Mouse (Mus musculus): Measurements from ENCODE around the gene Lama5. TPM values are rescaled to one million over a fixed set of nuclear protein-coding genes. Genes with fewer than 3 reads are reported as not detected.

Gene Lama5
- polyA plus RNA-seq, 2 experiments: 31.2 to 47.3 TPM

DNA sequence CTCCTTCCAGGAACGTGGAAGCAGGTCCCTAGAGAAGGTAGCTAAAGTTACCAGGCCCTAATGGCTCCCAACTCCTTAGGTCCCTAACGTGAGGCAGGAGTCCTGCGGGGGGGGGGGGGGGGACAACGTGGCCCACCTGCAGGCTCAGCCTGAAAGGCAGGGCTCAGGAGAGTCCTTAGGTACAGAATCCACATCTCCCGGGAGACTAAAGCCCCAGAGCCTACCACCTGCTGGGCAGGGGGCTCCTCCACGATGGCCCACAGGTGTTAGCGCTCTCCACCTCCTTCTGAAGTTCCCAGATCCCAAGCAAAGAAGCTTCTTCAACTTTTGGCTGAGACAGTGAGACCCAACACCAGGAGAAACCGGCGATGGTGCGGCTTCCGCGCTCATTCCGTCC is 1.0 kb downstream of the Lama5 start:
- Histone ChIP-seq H3K27ac (replicated peaks; ENCODE audit: low read depth, low read length) (no peak overlapping the region), H3K4me1 (ENCODE audit: control insufficient read depth, insufficient read depth, low read length) (peaks cover 27% of the 10 kb centered on the region), H3K4me3 (replicated peaks; ENCODE audit: low read length) (peak overlapping the region; percentile 65), H3K36me3 (ENCODE audit: control insufficient read depth, insufficient read depth, low read length) (no peaks in the 10 kb centered on the region), H3K27me3 (ENCODE audit: control insufficient read depth, insufficient read depth, low read length) (peaks cover 22% of the 10 kb centered on the region), H3K4me2 (replicated peaks; ENCODE audit: low read depth, low read length, severe bottlenecking) (peak overlapping the region; percentile 99), H3K9ac (ENCODE audit: low read depth, low read length, severe bottlenecking) (0 out of 2 replicates have a peak overlapping the region, but pooled peaks have one; percentile 12), H3K9me3 (ENCODE audit: control insufficient read depth, low read length) (no peaks in the 10 kb centered on the region)
- 0% methylated on average over 11 of the region's 13 CpGs for WGBS
- TF ChIP-seq POLR2A (IDR thresholded peaks at IDR 0.05; ENCODE audit: borderline replicate concordance, extremely low read depth, insufficient read depth, insufficient read length): no peak
- DNase-seq (ENCODE audit: low spot score): no peak
- no peak for ATAC-seq (ENCODE audit: low FRiP score, low read depth)

DNA sequence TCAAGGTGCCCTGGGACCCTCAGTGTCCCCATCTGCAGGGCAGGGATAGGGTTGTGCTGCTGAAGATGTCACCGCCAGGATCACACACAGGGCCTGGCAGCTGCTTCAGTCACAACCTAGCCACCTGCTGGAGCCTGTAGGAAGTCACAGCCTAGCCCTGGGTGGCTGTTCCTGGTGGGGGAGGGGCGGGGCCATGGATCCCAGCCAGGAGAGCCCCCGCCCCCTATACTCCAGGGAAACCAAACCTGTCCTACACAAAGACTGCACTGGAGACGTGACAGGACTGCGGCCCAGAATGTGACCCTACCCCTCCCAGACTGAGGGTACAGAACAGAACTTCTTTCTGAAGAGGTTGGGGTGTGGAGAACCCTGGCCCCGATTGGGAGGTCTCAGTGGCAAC is 3.4 kb downstream of the Lama5 start:
- DNase-seq (ENCODE audit: low spot score) (peak; percentile 45), ATAC-seq (ENCODE audit: low FRiP score, low read depth) (peak; percentile 8; the same call in 1 of the 2 replicates)
- H3K9me3 ChIP-seq (ENCODE audit: control insufficient read depth, low read length): no peaks in the 10 kb centered on the region
- H3K4me3 ChIP-seq (replicated peaks; ENCODE audit: low read length): no peak overlapping the region
- no peak for TF ChIP-seq POLR2A (IDR thresholded peaks at IDR 0.05; ENCODE audit: borderline replicate concordance, extremely low read depth, insufficient read depth, insufficient read length)
- no peaks in the 10 kb centered on the region for H3K36me3 ChIP-seq (ENCODE audit: control insufficient read depth, insufficient read depth, low read length)
- H3K27ac ChIP-seq (replicated peaks; ENCODE audit: low read depth, low read length): no peak overlapping the region
- peaks cover 15% of the 10 kb centered on the region for H3K4me1 ChIP-seq (ENCODE audit: control insufficient read depth, insufficient read depth, low read length)
- peaks cover 22% of the 10 kb centered on the region for H3K27me3 ChIP-seq (ENCODE audit: control insufficient read depth, insufficient read depth, low read length)
- H3K9ac ChIP-seq (ENCODE audit: low read depth, low read length, severe bottlenecking): no peak overlapping the region
- 14% methylated on average over 6 of the region's 6 CpGs for WGBS
- H3K4me2 ChIP-seq (replicated peaks; ENCODE audit: low read depth, low read length, severe bottlenecking): no peak overlapping the region

DNA sequence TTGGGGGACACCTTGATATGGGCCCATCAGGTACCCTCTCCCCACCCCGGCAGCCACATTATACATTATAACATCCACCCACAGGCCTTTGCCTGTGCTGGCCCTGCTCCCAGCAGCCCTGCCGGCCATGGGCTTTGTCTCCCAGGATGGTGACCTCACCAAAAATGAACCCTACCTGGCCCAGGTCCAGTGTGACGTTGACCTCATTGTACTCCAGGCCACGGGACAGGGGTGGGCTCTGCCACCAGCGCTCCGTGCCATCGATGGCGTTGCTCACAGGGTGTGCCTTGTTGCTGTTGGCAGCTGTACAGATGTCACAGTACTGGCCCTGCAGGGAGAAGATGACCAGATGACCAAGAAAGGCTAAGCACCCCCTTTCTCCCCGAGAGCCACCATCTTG is 4.6 kb downstream of the Lama5 start:
- TF ChIP-seq POLR2A (IDR thresholded peaks at IDR 0.05; ENCODE audit: borderline replicate concordance, extremely low read depth, insufficient read depth, insufficient read length): no peak
- Histone ChIP-seq H3K27me3 (ENCODE audit: control insufficient read depth, insufficient read depth, low read length) (peaks cover 19% of the 10 kb centered on the region), H3K36me3 (ENCODE audit: control insufficient read depth, insufficient read depth, low read length) (no peaks in the 10 kb centered on the region), H3K27ac (replicated peaks; ENCODE audit: low read depth, low read length) (no peak overlapping the region), H3K4me3 (replicated peaks; ENCODE audit: low read length) (no peak overlapping the region), H3K4me2 (replicated peaks; ENCODE audit: low read depth, low read length, severe bottlenecking) (no peak overlapping the region), H3K9ac (ENCODE audit: low read depth, low read length, severe bottlenecking) (no peak overlapping the region), H3K4me1 (ENCODE audit: control insufficient read depth, insufficient read depth, low read length) (peaks cover 6% of the 10 kb centered on the region), H3K9me3 (ENCODE audit: control insufficient read depth, low read length) (no peaks in the 10 kb centered on the region)
- DNase-seq (ENCODE audit: low spot score) (no peak), ATAC-seq (ENCODE audit: low FRiP score, low read depth) (no peak)
- 91% methylated on average over 9 of the region's 9 CpGs for WGBS

DNA sequence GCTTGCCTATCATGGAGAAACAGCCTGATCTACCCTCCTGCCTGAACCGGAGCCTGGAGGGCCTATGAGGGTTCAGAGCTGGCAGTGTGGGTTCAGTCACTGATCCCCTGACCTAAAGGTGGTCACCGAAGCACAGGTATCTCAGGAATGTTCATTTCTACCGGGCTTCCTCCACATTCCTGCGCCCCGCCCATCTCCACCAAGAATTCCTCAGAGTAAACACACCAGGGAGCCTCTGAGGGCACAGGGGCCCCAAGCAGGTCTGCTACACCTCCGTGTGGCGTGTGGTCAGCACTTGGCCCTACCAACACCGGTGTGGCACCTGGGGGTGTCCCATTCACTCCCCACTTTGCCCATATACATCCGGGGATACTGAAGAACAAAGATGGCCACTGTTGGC is 5.5 kb downstream of the Lama5 start:
- no peak overlapping the region for H3K4me2 ChIP-seq (replicated peaks; ENCODE audit: low read depth, low read length, severe bottlenecking)
- DNase-seq (ENCODE audit: low spot score) (no peak), ATAC-seq (ENCODE audit: low FRiP score, low read depth) (no peak)
- peaks cover 11% of the 10 kb centered on the region for H3K27me3 ChIP-seq (ENCODE audit: control insufficient read depth, insufficient read depth, low read length)
- no peak overlapping the region for H3K9ac ChIP-seq (ENCODE audit: low read depth, low read length, severe bottlenecking)
- H3K9me3 ChIP-seq (ENCODE audit: control insufficient read depth, low read length): no peaks in the 10 kb centered on the region
- H3K27ac ChIP-seq (replicated peaks; ENCODE audit: low read depth, low read length): no peak overlapping the region
- WGBS: 54% methylated on average over 9 of the region's 9 CpGs
- no peak for TF ChIP-seq POLR2A (IDR thresholded peaks at IDR 0.05; ENCODE audit: borderline replicate concordance, extremely low read depth, insufficient read depth, insufficient read length)
- peaks cover 3% of the 10 kb centered on the region; the same call in 1 of the 2 replicates for H3K4me1 ChIP-seq (ENCODE audit: control insufficient read depth, insufficient read depth, low read length)
- H3K36me3 ChIP-seq (ENCODE audit: control insufficient read depth, insufficient read depth, low read length): no peaks in the 10 kb centered on the region
- H3K4me3 ChIP-seq (replicated peaks; ENCODE audit: low read length): no peak overlapping the region

DNA sequence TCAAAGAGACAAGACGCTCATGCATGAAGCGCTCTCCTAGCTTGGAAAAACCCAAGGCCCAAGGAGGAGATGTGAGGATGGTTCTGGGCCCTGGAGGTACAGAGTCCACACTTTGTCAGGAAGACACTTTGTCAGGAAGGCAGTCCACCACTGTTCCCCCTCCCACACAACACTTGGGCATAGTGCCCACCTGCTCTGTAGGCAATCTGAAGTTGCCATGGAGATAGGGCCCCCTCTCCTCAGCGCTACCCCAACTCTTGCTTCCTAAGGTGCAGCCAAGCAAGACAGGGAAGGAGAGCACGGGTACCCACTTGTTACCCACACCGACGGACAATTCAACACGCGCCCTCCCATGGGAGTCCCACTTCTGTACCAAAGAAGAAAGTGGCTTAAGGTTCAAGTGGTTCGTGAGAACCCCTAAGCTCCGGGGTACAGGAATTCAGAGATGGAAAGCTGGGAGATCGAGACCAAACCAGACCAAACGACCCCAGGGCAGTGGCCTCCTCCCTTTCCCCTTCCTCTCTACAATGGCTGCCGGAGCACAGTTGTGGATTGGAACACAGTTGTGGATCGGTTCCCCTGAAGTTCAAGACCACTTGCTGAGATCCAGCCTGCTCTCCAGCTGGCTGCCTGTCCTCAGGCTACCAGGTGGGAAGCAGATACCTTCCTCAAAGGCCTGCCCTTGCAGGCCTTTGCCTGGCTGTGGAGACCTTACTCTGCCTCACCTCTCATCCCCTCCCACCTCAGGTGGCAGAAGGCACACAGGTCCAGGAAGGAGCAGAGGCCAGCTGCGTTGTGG is 6.3 kb downstream of the Lama5 start:
- Histone ChIP-seq H3K9ac (ENCODE audit: low read depth, low read length, severe bottlenecking) (no peak overlapping the region), H3K4me1 (ENCODE audit: control insufficient read depth, insufficient read depth, low read length) (no peaks in the 10 kb centered on the region), H3K9me3 (ENCODE audit: control insufficient read depth, low read length) (no peaks in the 10 kb centered on the region), H3K4me2 (replicated peaks; ENCODE audit: low read depth, low read length, severe bottlenecking) (no peak overlapping the region), H3K27me3 (ENCODE audit: control insufficient read depth, insufficient read depth, low read length) (peaks cover 2% of the 10 kb centered on the region; the same call in 1 of the 2 replicates), H3K27ac (replicated peaks; ENCODE audit: low read depth, low read length) (no peak overlapping the region), H3K36me3 (ENCODE audit: control insufficient read depth, insufficient read depth, low read length) (no peaks in the 10 kb centered on the region), H3K4me3 (replicated peaks; ENCODE audit: low read length) (no peak overlapping the region)
- 78% methylated on average over 15 of the region's 15 CpGs for WGBS
- DNase-seq (ENCODE audit: low spot score) (no peak), ATAC-seq (ENCODE audit: low FRiP score, low read depth) (no peak)
- TF ChIP-seq POLR2A (IDR thresholded peaks at IDR 0.05; ENCODE audit: borderline replicate concordance, extremely low read depth, insufficient read depth, insufficient read length): no peak
